Mouse (Mus musculus) spleen, adult 18-20 months (tissue): ENCODE data around the gene Klhl2.

Experiments
- DNase-seq, 2 experiments: peaks; one replicate each; pipeline ENCODE4 v3.0.0; 2022; ENCODE audit warnings: mixed read lengths in 2 of 2

The Klhl2 gene

DNA sequence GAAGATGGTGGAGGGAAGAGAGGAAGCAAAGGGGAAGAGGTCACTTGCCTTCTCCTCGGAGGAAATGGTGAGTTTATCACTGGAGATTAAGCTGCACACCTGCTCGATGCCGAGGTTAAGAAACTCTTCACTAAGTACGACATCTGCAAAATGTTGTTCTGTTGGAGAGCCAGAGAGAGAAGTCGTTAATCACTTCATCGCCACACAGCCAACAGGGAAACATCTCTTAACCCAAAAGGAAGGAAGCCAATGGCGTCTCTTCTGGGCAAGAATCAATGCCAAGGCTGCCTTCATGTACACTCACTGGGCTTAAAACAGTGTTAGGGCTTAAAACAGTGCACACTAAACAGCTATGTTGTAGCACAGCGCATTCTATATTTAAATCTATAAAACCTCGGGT, 85.7 kb downstream of the Klhl2 start:
- DNase-seq = no peak

DNA sequence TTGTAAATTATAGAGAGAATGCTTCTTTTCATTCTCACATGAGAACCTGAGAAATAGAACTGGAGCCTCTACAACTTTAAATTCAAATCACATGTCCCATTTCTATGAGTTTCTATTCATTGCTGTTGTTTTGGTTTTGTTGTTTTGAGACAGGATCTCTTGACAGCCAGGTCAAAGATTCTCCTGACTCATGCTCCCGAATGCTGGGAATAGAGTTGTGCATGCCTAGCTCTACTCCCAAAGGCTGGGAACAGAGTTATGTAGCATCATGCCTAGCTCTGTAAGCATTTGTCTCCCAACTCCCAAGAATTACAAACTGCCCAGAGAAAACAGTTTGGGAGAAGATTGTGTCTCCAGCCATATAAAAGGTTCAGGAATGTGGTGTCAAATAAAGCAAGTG, 87.1 kb downstream of the Klhl2 start:
- DNase-seq = no peak

DNA sequence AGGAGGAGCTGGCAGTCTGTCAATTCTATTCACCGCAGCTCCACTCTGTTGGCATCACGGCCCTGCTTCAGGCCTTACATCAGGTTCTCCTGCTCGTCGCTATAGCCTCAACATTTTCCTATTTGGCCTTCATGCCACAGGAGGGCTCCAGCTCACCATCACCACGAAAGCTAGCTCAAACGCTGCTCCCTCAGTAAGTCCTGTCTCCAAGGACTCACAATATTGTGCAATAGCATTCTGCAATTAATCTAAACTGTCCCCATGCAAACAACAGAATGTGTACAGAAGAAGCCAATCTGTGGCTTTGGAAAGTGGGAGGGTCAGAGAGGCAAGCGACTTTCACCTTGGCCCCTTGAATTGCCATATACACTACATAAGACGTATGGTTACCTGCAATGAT, 88.4 kb downstream of the Klhl2 start:
- DNase-seq = no peak

DNA sequence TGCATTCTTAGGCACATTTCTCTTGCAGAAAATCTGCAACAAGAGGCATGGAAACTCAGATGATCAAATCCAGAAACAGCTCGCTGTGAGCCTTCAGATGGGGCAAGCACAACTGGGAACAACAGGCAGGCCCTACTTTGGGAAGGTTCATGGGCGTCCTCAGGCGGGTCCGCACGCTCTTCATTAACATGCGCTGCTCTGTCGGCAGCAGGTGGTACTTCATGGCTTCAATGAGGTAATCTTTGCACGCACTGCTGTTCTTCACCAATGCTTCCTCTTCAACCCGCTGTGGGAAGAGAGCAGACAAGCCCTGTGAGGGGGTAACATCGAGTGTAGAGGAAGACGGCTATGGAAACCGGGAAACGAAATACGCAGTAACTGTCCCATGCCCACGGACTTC, 91.9 kb downstream of the Klhl2 start:
- no peak for DNase-seq

DNA sequence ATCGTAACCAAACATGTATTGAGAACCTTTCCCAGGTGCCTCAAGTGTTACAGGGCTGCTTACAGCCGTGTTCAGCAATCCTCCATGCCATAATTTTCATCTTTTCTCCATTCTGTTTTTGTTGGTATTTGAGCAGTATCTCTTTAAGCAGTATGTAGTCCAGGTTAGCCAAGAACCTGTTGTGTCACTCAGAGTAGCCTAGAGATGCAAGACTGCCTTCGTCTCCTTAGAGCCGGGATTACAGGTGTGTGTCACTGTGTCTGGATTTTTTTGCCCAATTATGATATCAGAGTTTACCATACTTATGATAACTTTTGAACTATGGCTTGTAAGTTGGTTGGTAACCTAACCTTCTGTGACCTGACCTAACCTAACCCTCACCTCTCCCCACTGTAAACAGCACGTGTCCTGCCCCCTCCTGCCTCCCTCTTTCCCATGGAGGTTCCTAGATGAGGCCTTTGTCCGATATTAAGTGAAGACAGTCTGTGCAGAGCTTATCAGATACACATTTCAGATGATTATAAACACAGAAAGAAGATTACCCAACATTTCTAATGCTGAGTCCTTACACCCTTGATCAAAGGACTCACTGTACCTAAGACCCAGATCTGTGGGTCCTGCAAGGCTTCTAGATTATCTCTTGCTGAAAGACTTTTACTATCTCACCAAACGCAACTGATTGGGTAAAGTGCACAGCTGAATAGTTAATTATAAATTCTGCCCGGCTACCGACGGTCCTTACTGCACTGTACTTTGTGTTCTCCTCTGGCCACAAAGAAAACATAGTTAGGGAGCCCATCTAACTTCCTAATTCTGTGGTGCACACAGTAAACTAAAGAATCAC, 103.4 kb downstream of the Klhl2 start:
- DNase-seq = no peak

DNA sequence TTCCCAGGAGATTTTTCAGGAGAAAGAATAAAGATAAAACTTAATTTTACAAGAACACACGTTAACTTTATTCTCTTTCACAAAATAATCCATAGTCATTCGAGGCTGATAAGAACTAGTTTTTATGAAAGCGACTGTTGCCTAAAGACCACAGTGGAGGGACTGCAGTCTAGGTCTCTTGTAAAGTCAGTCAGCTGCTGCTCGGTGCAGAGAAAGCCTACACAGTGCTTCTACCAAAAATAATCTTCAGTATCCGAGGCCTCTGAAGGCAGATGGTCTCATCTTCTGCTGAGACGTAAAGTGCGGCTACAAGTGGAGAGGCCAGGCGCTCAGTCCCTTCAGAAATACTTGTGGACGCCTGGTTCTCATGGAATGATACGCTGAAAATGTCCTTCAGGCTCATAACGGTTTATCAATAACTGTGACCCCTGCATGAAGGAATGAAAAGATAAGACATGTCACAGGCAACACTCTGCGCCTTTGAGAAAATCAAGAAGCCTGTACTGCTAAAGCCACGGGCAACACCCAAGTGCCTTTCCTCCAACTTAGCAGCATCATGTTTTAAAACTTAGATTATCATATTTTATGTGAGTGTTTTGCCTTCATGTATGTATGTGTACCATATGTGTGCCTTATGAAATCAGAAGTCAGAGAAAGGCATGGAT, 109.1 kb downstream of the Klhl2 start:
- no peak for DNase-seq

DNA sequence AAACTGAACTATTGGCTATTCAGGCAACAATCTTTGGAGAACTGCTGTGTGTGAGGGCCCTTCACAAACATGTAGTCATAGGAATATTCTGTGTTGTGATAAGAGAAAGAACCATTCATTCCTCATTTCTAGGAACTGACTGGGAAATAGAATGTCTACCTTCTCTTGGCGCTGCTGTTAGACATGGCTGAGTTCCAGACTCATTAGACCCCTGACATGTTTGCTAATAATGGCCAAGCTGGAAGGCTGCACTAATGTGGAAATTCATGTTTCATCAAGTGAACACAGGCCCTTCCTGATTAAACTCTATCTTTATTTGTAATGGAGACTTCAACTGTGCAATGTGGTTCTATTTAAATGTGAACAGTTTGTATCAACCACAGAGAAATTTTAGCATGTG, 110.9 kb downstream of the Klhl2 start:
- DNase-seq = no peak

DNA sequence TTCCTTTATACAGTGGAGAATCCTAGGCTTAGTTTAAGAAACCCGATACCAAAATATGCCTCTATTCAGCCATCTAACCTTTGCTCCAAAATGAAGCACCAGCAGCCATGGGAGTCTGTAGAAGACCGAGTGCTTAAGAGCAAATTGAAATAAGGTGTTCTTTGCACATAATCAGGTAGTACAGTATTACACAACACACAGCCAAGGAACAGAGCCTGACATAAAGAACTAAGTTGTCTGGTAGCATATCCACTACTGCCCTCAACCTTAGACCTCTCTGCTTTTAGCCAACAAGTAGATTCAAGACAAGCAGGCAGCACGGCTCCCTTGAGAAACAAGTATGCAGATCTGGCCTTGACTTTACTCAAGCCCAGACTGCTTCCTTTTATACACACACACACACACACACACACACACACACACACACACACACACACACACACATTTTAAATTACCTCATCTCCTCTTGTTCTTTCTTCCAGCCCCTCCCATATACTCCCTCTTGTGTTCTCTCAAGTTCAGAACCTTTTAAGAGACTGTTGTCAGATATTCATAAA, 113.0 kb downstream of the Klhl2 start:
- no peak for DNase-seq

DNA sequence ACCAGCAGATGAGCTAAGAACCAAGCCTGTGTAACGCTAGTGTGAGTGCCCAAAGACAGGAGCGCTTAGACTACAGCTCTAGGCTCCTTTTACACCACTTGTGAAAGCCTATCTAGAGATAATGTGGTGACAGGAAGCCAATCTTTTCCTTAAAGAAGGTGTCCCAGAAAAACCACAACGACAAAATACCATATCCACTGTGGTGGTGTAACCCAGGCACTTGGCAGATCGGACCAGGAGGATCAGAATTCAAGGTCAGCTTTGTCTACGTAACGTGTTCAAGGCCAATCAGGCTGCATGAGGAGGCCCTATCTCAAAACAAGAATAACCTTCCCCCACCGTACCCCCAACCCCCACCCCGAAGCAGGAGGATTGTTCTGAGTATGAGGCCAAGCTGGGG, 114.7 kb downstream of the Klhl2 start:
- no peak for DNase-seq

DNA sequence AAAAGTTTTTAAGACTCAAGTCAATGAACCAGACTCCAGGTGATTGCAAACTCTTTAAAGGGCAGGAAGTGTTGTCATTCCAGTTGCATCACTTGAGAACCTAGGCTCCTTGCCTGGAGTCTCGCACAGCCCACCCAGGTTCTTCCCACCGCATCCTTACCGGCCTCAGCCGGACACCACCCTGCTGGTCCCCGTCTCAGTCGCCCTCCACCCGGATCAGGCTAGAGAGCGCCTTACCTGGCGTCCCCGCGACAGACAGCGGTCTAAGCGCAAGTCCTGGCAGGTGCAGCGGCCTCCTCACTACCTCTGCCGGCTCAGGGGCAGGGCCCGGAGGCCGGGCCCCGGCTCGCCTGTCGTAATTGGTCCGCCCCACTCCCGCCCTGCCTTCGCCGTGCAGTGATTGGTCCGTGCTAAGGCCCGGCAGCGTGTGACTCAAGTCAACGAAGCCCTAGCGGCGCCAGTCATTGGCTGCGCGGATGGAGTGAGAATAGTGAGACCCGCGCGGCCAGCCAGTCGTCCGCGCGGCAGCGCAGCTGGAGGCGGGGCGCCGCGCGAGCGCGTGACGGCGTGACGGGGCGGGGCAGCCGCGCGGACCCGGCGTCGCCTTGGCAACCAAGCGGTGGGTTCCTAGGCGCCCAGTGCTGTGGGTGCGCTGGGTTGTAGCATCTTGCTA, 116.4 kb downstream of the Klhl2 start, which contains the start of gene Msmo1:
Msmo1 (minus strand) TSS at position 522 of the 673 bp plus-strand sequence.
- DNase-seq = peak; percentile 88 to 95

DNA sequence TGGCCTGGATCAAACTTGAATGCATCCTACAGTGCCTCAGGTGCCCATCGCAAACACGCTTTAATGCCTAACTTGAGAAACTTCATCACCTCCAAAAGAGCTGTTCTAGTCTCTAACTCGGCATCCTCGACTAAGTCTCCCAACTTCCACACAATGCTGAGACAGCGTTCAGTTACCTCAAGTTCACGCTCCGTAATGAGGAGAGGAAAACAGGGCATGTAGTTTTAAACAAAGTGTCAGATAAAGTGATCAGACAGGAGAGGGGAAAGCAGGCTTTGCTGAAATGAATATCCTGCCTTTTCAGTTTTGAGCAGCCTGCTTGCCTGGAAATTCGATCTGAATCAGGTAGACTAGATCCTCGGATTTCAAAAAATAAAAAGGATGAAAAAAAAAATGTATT, 117.2 kb downstream of the Klhl2 start:
- no peak for DNase-seq

DNA sequence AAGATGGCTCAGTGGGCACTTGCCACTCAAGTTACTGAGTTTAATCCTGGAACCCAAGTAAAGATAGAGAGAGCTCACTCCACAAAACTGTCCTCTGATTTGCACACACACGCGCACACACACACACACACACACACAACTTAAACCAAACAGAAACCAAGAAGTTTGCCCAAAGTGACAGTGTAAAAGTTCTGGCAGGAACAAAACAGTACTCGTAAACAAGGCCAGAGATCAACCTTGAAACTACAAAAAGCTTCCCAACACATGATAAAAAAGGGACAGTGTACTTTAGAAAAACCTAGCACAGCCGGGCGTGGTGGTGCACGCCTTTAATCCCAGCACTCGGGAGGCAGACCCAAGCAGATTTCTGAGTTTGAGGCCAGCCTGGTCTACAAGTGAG, 121.7 kb downstream of the Klhl2 start:
- no peak for DNase-seq

DNA sequence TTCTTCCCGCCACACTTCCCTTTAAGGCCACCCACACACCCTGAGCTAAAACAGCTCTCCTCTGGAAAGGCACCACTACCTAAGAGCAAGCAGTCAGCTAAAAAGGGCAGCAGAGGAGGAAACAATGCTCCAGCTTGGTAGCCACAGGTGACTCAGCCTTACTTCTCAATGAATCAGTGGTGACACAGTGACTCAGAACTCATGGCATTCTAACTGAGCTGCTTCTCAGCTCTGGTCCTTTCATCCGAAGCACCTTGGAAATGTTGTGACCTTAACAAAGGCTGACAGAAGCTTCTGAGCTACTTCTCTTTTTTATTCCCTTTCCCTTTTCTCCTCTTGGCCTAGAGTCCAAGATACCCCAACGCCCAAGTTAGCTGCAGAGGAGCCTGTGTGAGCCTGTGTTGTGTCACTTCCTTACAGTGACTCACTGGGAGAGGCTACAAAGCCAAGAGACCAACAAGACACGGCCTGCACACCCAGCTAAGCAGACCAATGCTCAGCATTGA, 123.6 kb downstream of the Klhl2 start:
- DNase-seq = no peak

DNA sequence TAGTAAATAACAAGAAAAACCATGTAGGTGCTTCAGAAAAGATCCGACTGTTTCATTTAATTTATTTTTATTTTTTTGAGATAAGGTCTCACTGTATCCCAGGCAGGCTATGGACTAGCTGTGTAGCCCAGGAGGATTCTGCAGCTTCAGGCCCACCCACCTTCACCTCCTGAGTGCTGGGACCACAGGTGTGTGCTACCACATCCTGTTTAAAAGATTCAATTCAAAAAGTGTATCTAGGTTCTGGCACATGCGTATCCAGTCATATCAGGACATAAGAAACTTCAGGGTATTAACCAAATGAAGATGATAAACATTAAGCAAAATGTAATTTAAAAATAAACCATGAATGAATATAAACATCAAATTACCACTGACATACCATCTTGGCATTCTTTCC, 126.6 kb downstream of the Klhl2 start:
- DNase-seq = no peak

DNA sequence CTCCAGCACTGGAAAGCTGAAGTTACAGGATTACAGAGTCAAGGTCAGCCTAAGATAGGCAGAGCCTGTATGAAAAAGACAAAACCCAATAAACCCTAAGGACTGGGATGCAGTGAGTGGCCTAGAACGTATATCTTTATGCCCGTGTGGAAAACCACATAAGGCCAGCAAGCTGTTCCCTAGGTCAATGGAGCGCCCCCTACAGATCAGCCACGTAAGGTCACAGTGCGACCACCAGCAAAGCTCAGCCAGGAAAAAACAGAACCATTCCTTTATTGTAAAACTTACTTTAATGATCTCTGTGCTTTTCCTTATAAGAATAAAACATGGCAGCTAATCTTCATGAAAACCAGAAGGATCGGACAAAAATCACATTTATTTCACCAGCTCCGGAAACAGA, 131.9 kb downstream of the Klhl2 start:
- DNase-seq = no peak

DNA sequence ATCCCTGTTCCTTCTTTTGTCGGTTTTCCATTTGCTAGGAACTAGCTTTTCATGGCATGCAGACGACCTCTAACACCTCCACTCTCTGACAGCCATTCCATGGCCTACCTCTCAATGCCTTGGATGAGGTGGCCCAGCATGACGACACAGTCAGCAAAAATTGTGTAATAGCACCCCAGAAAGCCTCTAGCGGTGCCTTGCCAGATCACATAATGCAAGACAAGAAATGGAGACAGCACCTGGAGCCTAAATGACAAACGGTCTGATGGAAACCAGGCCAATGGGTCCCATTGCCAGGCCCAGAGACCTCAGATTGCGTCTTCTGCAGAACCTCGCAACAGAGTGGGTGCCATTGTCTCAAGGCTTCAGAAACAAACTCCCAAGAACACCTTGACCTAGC, 137.3 kb downstream of the Klhl2 start:
- no peak for DNase-seq

DNA sequence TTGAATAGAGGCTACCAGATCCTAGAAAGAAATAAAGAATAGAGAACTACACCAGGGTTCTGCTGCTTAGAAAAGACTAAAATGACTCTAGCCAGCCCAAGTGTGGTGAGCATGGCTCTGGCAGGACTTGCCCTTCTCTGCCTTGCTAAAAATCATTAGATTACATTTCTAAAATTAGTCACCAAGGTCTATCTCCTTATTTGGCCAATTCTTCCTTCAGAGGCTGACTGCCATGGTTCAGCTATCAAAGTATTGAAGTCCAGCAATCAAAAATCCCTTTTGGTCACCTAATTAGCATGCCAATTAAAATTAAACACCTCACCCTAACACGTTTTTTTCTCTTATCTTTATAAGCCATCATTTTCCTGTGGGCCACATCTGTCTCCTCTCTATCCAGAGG, 138.3 kb downstream of the Klhl2 start:
- DNase-seq = no peak

DNA sequence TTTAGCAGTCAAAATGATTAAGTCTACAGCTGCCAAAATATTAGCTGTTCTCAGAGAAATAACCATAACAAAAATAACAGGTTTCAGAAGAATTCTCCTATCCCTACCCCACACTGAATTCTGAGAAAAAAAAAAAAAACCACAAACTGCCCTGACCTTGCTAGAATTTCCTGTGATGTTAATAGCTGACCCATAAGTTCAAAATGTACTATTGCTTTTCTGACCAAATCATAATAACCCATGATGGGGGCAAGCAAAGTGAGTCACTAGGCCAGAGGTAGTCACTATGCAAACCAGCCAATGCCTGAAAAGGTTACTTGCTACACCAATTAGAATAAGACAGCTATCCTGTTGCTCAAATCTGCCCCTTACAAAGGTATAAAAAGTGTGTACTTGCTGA, 142.3 kb downstream of the Klhl2 start:
- DNase-seq = no peak

DNA sequence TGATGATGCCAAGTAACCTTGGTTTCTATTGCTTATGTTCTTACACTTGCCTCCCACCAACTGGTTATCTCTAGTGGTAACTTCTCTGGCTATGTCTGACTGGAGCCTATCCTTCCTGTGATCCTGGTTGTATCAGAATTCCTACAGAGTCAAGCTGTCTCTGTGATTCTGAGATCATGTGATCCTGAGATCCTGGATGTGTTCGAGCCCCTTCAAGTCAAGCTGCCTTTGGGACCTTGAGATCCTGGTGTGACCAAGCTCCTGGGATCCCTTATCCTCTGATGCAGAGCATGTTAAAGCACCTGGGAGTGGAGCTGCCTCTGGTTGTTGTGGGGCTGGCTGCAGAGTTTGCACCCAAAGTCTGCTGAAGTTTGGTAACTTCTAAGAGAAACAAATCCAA, 146.6 kb downstream of the Klhl2 start:
- no peak for DNase-seq

DNA sequence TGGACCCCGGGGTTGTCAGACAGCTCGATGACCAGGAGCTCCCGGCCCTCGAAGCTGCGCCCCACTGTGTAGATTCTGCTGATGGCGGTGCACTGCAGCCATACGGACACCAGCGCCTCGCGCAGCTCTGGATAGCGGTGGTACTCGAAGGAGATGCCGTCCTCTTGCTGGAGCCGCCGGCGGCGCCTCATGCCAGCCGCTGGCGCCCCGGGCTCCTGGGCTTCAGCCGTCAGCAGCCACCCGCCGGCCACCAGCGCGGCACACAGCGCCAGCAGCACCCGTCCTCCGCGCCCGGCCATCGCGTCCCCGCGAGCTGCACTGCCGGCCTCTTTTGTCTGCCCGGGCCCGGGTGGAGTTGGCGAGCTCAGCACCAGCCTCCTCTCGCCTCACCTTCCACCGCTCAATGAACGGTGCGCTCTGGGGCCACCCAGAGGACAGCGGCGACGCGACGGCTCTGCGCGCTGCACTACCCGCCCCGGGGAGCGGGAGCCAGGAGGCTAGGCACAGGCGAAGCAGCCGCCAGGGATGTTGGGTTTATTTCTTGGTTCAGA, 157.1 kb downstream of the Klhl2 start, which contains the start of gene Cpe:
Cpe (minus strand) TSS at position 404 of the 551 bp plus-strand sequence.
- DNase-seq = peak; percentile 4 to 14

DNA sequence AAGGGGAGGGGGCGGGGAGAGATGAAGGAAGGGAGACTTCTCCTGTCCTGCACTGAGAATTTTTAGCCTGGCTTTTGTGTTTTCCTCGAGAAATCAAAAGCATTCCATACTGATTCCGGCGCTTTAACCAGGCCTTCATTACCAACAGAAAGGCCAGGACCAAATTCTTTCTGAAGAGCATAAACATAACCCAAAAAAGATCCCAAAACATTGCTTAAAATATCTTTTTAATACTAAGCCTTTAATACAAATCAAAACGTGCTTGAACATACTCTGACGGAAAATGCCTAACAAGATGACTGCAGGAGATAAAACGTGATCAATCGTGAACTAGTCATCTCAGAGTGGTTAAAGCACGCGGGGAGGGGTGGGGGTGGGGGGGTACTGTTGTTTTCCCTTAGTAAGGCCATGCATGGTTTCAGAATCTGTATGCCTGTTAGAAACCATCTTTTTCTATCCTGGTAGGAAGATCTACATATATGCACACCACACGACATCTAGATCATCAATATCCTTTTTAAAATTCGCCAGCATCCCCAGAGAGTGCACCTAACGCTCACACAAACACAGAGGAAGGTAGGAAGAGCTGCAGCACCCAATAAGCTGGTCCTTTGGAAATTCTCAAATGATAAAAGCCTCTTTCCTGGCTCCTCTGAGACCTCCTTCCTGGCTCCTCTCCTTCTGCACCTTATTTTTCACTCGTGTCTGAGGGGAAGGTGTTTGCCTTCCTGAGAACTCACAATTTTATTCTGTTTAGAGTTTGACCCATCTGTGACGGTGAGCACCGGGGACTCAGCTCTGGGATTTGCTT, 158.0 kb downstream of the Klhl2 start:
- no peak for DNase-seq

DNA sequence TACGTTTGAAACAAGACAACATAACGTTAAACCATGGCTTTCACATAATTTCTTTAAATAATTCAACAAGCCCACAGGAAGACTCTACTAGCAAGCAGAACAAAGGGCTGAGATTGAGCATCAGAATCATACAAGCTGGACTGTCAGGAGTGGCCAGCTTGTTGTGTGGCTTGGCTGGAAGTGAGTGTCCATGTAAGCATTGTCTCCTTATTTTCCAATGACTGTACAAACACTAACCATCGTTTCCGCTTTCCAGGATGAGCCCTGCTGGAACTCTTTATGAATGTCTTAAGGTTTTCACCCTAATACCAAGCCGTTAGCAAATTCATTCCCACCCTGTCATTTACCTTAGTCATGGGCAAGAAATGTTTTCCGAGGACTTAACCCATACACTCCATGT, 159.0 kb downstream of the Klhl2 start:
- DNase-seq = no peak
